Mouse (Mus musculus) adrenal gland (tissue): ENCODE data around the gene C1ql1.
"Not testable (repeated sequence)": the region's sequence is repeated elsewhere in the genome, so short reads cannot be mapped to it uniquely, and the experiment has no call there.

Source experiments
- intact Hi-C: fragments of 180-260 bp; cut with DNase I; formaldehyde crosslinking; loops from one replicate; pipeline ENCODE4 v1.15.1; 2025
- long read RNA-seq, 2 experiments: library from polyadenylated mRNA; unstranded; transcript quantifications; one replicate each; pipeline ENCODE4 v2.0.0; 2020; ENCODE audit warnings: borderline replicate concordance in 1 of 2; ENCODE audit not compliant: insufficient replicate concordance in 1 of 2

Gene C1ql1
- long read RNA-seq, experiment 1, transcript C1ql1-201 (2 exons, 1,473 nt) = major isoform, 38 of 40 reads
- long read RNA-seq, experiment 1, partial matches to known transcripts = 1 of 40 reads
- long read RNA-seq, experiment 1, other reads (novel, unspliced or antisense) = 1 of 40 reads
- long read RNA-seq, experiment 2, transcript C1ql1-201 (2 exons, 1,473 nt) = major isoform, 59 of 60 reads
- long read RNA-seq, experiment 2, partial matches to known transcripts = 1 of 60 reads
- long read RNA-seq, experiment 2, other reads (novel, unspliced or antisense) = 0 of 60 reads

DNA sequence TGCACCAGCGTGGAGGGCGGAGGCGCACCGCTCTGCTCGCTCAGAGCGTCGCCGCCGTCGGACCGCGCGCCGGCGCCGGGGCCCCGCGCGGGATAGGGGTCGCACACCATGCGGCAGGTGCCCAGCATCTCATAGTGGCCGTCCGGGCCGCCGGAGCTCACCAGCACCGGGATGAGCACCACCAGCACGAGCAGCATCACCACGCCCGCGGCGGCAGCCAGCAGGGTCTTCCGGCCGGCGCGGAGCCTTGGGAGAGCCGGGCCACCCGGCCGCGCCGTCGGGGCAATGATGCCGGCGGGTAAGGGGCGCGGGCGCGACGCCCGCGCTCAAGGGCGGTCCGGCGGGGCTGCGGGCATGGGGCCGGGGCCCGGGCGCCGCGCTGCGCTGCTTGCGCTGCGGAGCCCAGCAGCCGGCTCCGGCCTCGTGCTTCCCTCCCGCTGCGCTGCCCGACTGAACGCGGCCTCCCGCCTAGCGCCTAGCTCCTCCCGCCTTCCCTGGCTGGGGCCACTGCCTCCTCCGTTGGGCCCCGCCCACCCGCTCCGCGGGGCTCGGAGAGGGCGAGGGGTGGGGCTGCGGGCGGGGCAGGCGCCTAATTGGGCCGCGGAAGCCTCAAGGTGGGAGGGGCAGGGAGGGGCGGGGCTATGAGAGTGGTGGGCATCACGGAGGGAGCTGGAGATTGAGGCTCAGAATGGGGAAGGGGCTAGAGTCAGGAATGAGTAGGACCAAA is at the start of gene C1ql1:
Gene C1ql1, minus strand, starts transcription at position 424 of the 727 bp plus-strand sequence.
- intact Hi-C loops = loop anchor here (5.0 kb wide), 1 partner anchor 46 kb away; no protein-coding TSS in a partner anchor

DNA sequence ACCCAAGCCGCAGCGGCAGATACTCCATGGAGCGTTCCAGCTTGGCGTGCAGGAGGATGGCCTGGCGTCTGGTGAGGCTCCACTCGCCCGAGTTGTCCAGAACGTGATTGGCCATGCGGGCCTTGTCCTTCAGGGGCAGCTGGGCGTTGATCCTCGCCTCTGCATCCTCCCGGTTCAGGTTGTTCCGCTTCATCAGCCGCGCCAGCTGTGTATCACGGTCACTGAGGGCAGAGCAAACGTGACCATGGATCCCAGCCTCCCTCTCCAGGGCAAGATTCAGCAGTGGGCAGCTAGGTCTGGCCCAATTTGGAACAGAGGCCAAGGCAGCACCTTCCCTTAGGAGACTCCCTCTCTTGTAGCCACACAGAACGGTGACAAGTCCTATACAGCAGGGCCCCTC is 48.5 kb upstream of the C1ql1 start:
- intact Hi-C loops = loop anchor here (5.0 kb wide), 3 partner anchors 48 to 223 kb away; partner anchors contain the start of gene C1ql1

DNA sequence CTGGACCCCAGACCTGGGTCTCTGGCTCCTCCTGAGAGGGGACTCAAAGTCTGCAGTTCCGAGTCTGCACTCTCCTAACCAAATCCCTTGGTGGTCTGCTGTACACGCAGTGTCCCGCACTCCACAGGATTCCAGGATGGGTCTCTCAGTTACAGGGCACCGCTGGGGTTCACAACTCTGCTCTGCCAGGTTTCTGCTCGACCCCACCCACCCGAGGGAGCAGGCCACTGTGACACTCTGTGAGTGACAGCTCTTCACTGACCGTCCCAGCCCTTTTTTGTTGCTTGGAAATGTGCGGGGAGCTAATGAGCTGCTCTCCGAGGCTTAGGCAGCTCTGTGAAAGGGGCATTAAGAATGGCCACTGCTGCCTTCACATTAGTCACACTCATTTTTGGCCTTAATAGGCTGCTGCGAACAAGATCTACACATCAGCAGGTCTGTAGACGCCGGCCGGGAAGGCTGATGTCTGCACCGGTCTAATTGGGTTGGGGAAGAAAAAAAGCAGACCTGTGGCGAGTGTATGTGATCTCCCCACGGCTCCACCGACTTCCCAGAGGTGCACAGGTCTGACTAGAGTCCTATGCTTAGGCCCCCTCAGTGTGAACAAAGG is 47.0 kb upstream of the C1ql1 start:
- intact Hi-C loops = loop anchor here (2.0 to 5.0 kb wide), 3 partner anchors 46 to 221 kb away; partner anchors contain the start of genes C1ql1 and Gfap

DNA sequence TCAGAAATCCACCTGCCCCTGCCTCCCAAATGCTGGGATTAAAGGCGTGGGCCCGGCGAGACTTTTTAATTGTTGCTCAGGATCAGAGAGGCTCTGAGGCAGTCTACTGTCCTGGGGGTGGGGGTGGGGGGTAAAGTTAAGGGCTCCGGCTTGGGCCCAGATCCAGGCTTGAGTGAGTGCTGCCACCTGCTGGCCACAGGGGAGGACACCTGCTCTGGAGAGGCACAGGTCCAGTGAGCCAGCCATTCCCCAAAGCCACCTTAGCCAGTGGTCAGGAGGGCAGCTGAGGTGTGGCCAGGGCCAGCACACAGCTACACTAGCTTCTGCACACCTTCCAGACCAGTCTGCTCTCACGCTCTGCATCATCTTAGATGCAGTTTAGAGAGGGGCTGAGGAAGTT is 46.5 kb upstream of the C1ql1 start:
- intact Hi-C loops = loop anchor here (2.0 to 5.0 kb wide), 3 partner anchors 46 to 221 kb away; partner anchors contain the start of genes C1ql1 and Gfap

DNA sequence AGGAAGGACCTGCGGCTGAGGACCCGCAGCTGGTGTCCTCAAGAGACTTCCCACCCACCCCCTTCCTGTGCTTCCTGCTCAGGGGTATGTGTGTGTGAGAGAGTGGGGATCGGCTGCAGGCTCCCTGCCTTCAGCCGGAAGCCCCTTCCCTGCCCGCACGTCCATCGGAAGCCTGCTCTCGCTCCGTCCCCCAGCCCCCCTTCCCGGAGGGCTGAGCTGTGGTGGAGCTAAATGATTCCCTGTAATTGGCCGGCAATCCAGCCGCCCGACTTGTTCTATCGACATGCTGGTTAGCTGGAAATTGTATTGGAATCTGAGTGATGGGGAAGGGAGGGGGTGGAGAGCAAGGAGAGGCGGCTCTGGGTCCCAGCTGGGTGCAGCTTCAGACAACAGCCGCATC is 45.2 kb upstream of the C1ql1 start:
- intact Hi-C loops = loop anchor here (2.0 to 5.0 kb wide), 3 partner anchors 44 to 219 kb away; partner anchors contain the start of genes C1ql1 and Gfap

DNA sequence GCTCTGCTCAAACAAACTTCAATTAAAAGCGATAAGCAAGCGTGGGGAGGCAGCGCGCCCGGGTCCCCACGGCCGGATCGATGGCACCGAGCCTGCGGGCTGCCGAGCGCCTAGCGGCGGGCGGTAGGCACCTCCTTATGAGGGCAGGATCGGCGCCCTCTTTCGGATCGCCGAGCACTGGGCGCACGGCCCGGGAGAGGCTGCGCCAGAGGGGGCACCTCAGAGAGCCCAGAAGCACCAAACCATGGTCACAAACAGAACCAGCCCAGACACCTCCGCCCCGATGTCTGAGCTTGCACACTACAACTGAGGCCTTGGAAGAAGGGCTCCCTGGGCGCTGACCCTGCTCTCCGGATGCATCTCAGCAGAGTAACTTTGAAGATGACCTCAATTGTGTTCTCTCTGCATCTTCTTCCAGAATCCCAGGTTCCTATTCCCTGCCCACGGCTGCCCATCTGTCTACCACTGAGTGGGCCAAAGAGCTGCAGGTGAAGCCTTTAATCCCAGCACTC is 43.7 kb upstream of the C1ql1 start:
- intact Hi-C loops = loop anchor here (5.0 kb wide), 2 partner anchors 43 to 218 kb away; partner anchors contain the start of gene C1ql1

DNA sequence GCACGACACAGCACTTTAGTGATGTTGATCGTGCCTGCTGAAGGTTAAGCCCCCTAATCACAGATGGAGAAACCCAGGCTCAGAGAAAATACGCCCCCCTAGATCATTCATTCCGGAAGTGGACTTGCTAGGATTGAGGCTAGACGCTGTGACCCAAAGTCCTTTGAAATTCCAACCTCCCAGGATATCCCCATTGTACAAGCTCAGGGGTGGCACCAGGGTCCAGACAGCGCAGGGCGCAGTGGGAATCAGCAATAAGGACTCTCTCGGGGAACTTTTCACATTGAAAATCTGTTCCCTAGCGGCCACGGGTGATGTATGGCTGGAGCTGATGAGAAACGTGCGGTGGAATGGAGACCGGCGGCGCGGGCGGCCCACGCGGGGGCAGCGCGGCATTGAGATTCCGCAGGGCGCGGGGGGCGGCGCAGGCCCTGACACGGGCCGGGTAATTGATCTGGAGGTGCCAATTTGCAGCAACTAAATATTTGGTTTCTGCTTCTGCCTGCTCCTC is 43.2 kb upstream of the C1ql1 start:
- intact Hi-C loops = loop anchor here (5.0 kb wide), 2 partner anchors 42 to 217 kb away; partner anchors contain the start of gene C1ql1

DNA sequence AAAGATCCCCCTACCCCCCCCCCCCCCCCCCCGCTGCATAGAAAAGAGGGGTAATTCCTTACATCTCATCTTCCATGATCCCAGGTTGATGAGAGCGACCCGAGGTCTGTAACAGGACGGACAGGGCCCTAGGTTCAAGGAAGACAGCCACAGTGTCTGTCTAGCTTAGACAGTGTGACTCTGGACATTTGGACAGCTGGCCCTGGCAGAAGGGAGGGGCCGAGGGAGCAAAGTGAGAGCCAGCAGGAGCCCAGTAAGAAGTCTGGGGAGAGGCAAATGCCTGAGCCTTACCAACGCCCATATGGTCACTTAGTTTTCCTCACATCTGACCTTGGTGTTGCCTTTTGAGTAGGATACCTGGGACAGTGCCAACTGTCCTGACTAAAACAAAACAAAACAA is 38.7 kb upstream of the C1ql1 start:
- intact Hi-C loops = no loop called here

DNA sequence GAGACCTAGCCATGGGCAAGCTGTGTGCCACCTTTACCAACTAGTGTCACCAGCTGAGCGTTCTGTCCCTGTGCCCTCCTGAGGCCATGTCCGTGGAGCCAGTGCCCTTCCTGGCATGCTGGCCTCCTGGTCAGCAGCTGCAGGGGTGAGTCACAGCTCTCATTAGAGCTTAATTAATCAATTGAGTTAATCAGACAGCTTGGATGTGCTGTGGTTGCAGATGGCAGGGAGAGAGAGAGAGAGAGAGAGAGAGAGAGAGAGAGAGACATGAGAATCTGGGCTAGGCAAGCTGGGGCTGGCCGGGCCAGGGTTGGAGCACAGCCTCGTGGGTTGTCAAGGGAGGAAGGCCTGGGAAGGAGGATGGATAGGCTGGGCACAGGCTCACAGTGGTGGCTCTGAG is 38.1 kb upstream of the C1ql1 start:
- intact Hi-C loops = no loop called here

DNA sequence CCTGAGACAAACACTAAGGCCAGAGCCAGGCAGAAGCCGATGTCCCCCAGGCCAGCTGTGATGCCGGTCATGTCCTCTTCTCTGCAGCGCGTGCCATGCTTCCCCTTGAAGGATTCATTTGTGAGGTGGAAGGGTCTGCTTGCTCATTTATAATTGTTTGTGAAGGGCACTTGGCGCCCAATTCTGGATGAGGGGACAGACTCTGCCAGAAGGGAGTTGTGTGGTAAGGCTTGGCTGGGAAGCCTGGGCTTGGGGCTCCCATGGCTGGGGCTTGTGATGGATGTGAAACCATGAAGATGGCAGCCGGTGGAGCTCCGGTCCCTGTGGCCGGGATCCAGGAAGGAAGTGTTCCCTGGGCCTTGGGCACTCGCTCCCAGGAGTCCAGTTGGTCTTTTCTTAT is 37.6 kb upstream of the C1ql1 start:
- intact Hi-C loops = no loop called here

DNA sequence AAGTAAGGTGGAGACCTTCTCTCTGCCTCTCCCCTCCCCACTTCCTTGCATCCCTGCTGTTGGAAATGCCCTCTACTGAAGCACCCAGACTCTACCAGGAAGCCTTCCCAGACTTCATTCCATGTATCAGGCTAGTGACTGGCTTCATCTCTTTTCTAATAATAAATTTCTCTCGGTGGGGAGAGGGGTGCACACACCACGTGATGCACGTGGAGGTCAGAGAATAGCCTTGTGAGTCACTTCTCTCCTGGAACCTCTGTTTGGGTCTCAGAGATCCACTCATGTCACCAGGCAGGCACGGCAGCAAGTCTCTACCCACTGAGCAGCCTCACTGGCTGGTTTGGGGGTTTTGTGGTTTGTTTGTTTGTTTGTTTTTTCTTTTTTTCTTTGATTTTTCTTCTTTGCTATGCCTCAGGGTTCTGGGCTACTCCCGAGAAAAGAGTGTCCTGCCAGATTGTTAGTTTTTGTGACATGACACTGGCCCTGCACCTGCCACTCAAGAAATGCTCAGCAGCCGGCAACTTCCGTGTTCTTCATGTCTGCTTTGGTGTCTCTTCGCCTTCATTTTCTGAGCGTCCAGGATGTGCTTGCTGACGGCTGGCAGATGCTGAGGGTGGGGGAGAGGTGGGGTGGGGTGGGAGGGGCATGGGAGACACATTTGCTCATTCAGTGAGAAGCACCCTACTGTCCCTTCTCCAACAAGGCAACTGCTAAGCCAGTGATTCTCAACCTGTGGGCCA is 34.8 kb upstream of the C1ql1 start:
- intact Hi-C loops = no loop called here

DNA sequence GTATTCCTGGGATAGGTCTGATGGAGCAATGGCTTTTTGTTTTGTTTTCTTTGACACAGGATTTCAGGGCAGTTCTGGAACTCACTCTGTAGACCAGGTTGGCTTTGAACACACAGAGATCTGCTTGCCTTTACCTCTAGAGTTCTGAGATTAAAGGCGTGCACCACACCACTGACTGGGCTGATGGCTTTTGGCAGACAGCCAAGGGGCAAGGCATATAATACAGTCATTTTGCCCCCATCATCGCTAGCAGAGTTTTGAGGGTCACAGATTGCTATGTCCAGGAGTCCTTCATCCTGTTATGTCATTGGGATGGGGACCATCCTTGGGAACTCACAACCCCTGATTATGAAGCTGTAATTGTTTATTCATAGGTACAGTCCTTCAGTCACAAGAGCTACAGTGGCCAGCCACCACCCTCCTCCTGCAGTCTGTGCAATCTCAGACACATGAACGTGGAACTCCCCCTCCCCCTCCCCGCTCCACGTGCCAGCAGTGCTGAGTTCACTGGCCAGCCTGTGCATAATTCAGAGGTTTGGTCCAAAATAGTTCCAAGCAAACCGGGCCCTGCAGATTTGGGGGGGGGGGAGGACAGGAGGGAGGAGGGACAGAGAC is 31.7 kb upstream of the C1ql1 start:
- intact Hi-C loops = no loop called here

DNA sequence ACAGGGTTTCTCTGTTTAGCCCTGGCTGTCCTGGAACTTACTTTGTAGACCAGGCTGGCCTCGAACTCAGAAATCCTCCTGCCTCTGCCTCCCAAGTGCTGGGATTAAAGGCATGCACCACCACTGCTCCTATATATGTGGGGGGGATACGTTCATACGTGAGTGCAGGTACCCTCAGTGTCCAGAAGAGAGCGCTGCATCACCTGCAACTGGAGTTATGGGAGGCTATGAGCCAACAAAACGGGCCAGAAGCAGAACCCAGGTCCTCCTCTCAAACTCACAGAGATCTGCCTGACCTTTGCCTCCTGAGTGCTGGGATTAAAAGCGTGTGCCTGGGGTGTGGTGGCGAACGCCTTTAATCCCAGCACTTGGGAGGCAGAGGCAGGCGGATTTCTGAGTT is 29.5 kb upstream of the C1ql1 start:
- intact Hi-C loops = not testable (repeated sequence)

DNA sequence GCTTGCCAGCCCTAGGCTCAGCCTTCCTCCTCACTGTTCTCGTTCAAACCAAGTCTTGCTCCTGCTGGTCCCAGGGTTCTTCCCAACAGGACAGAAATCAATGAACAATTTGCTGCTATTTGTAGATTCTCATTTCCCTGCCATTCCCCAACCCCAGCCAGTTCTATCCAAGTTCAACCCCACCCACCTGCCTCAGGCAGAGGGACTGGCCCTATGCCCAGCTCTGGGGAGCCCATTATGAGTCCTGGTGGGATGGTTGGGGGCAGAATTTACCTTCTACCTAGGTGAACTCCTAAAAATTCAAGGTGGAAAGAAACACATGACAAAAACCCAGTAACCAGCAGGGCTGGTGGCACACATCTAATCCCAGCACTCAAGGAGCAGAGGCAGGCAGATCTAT is 25.8 kb upstream of the C1ql1 start:
- intact Hi-C loops = no loop called here

DNA sequence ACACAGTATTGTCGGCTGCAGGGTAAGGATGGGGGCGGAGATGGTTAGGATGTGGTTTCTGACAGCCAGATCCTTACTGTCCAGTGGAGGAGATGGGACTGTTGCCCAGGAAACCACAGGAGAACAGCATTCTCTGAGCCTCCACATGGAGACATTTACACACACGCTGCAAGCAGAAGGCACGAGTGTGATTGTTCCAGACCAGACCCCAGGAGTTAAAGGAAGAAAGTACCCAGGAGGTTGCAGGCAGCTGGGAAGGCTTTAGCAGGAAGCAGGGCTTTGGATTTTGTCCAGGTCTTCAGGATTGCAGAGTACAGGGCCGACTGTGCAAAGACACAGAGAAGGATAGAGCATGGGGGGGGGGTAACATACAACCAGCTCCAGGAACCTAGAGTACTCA is 25.1 kb upstream of the C1ql1 start:
- intact Hi-C loops = no loop called here

DNA sequence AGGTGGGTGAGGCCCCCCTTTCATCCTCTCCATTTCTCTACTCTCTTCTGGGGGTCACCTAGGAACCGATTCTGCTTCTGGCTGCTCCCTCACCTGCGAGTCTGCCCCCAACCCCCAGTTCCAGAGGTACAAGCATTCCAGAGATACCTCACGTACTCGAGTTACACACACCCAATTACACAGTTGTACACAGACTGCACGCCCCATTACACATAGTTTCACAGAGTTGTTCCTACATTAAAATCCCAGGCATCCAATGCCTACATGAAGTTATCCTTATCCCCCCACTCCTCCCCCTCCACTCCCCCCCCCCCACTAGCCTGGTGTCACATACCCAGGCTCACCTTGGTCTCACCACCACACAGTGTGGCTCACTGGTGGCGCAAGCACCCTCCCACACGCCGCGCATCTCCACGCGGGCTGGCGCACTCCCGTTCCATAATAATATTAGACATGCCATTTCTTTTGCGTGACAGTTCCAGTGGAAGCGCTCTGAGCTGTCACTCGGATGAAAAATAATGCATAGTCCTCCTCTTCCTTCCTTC is 18.1 kb upstream of the C1ql1 start:
- intact Hi-C loops = no loop called here

DNA sequence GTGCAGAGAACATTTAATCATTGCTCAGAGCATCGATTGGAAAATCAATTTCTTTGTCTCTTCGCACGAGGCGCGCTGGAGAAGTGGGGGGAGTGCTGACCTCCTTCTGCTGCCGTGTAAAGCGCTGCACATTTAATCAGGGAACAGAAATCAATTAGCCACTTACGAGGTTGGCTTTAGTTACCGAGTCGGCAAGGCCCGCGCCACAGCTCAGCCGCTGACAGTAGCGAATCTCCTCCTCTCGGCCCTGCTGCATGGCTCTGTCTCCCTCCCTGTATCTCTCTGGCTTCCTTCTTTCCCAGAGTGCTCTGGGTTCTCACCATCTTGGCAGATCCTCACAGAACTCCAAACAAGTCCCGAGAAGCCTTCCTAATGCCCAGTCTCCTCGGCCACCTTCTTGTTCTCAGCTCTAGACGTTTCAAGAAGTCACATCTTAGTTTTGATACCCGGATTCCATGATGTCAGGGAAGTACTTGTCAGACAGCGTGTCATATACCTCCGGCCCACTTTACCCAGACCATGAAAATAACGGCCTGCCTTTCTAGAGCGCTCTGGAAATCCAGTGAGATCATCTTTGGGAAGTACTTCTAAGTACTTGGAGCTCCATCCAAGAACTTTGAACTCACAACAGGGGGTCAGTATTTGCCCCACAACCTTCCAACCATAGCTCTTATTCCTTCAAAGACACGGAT is 17.5 kb upstream of the C1ql1 start:
- intact Hi-C loops = no loop called here

DNA sequence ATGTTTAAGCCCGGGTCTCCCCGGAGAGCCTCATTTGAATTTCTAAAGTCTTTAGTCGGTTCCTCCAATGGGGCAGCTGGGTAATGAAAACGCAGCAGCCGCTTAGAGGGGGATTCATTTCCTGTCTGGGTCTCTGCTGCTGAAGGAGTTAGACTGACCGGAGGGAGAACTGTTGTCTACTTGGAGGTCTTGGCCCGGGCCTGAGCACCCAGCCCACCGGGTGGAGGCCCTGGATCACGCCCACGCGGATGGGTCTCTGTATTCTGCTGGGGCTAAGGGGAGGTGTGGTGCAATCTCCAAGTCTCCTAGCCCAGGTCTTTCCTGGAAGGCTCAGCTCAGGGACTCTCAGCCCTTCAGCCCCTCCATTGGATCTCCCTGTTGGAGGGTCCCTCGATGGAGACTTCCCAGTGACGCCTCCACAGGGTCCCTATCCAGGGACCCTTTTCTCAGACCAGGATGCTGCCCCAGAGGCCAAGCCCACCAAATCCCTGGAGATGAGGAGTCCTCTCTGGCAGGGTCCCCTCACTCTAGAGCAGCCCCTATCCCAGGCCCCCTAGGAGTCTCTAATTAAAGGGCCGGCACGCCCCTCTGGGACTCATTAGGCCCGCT is 16.9 kb upstream of the C1ql1 start:
- intact Hi-C loops = no loop called here

DNA sequence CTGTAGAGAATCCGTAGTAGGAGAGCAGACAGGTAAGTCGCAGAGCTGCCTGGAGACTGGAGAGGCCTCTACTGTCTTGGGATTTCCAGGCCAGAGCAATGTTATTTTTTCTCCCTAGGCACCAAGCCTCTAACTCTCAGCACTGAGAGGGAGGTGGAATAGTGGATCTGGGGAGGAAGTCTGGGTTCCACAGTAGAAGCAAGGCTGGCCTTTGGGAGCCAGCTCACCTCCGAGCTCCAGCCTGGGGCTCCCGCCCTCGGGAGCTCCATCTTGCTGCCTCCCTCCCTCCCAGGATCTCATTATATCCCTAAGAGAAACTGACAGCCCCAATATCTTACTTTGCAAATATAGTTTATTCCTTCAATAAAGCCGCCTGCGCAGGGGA is 16.4 kb upstream of the C1ql1 start:
- intact Hi-C loops = no loop called here
